Mouse (Mus musculus): ENCODE measurements around the gene Fam167b. TPM values are rescaled to one million over a fixed set of nuclear protein-coding genes. Genes with fewer than 3 reads are reported as not detected.

Fam167b gene
- not detected in 2 replicates for total RNA-seq (2014; fragmentation: Nextera tagmentation)
- not detected in 2 replicates for total RNA-seq (2017)
- polyA plus RNA-seq (2012): not detected in 2 replicates

GRCm38 (mm10) chr4:129578466-129578865 is at the start of gene Fam167b:
Fam167b (minus strand) TSS chr4:129578549.
- DNase-seq (ENCODE audit: low spot score) (no peak), ATAC-seq (ENCODE audit: extremely low read depth, insufficient number of reproducible peaks, low FRiP score, poor library complexity, severe bottlenecking) (no peak)
- Histone ChIP-seq H3K27me3 (ENCODE audit: insufficient read depth, low read length) (peaks cover 38% of the 10 kb centered on the region), H3K4me3 (ENCODE audit: low read depth, low read length) (no peak within 1 kb of the TSS), H3K4me1 (ENCODE audit: insufficient read depth, low read depth, low read length) (peaks cover 19% of the 10 kb centered on the region), H3K36me3 (replicated peaks) (no peaks in the 10 kb centered on the region), H3K9me3 (replicated peaks) (no peaks in the 10 kb centered on the region)
- TF ChIP-seq CTCF (IDR thresholded peaks at IDR 0.05; ENCODE audit: low read depth, low read length): no peak
- TF ChIP-seq POLR2AphosphoS5 (IDR thresholded peaks at IDR 0.05; ENCODE audit: insufficient replicate concordance, low read depth, low read length): no peak
- TF ChIP-seq GATA1 (IDR thresholded peaks at IDR 0.05; ENCODE audit: borderline replicate concordance, low read length): no peak
- TF ChIP-seq TAL1 (conservative IDR thresholded peaks at IDR 0.05; ENCODE audit: low read depth, low read length): no peak
- no peak for TF ChIP-seq GATA2 (IDR thresholded peaks at IDR 0.05; ENCODE audit: borderline replicate concordance, low read depth, low read length)

- ATAC-seq (ENCODE audit: extremely low read depth, insufficient number of reproducible peaks, low FRiP score, poor library complexity, severe bottlenecking): no peak
- peaks cover 53% of the 10 kb centered on the region for H3K4me1 ChIP-seq (ENCODE audit: insufficient read depth, low read depth, low read length)
- H3K9me3 ChIP-seq (replicated peaks): no peaks in the 10 kb centered on the region
- TF ChIP-seq GATA2 (IDR thresholded peaks at IDR 0.05; ENCODE audit: borderline replicate concordance, low read depth, low read length) (no peak), GATA1 (IDR thresholded peaks at IDR 0.05; ENCODE audit: borderline replicate concordance, low read length) (no peak), CTCF (IDR thresholded peaks at IDR 0.05; ENCODE audit: low read depth, low read length) (no peak), TAL1 (conservative IDR thresholded peaks at IDR 0.05; ENCODE audit: low read depth, low read length) (no peak), POLR2AphosphoS5 (IDR thresholded peaks at IDR 0.05; ENCODE audit: insufficient replicate concordance, low read depth, low read length) (no peak)
- peaks cover 94% of the 10 kb centered on the region for H3K36me3 ChIP-seq (replicated peaks)
- no peak overlapping the region for H3K4me3 ChIP-seq (ENCODE audit: low read depth, low read length)
- H3K27me3 ChIP-seq (ENCODE audit: insufficient read depth, low read length): no peaks in the 10 kb centered on the region; the same call in 1 of the 2 replicates
- no peak for DNase-seq (ENCODE audit: low spot score)
Measured at GRCm38 (mm10) chr4:129626035-129626434, 47.7 kb upstream of the Fam167b start.

DNA sequence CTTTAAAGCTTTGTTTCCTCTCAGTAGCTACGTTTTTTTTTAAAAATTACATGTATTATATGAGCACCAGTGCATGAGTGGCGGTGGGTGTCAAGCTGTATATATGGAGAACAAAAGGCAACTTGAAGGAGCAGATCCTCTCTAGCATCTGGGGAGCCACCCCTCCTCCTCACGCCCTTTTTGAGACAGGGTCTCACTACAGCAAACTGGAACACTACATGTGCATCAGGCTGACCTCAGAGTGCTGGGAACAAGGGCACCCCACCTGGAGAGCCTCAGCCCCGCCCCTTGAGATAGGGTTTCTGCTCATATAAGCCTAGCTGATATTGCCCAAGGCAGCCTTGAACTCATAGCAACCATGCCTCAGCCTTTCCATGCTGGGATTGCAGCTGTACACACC is 47.1 kb upstream of the Fam167b start:
- Histone ChIP-seq H3K4me1 (ENCODE audit: insufficient read depth, low read depth, low read length) (peaks cover 58% of the 10 kb centered on the region), H3K4me3 (ENCODE audit: low read depth, low read length) (no peak overlapping the region), H3K27me3 (ENCODE audit: insufficient read depth, low read length) (no peaks in the 10 kb centered on the region; the same call in 1 of the 2 replicates), H3K36me3 (replicated peaks) (peaks cover 94% of the 10 kb centered on the region), H3K9me3 (replicated peaks) (no peaks in the 10 kb centered on the region)
- no peak for TF ChIP-seq POLR2AphosphoS5 (IDR thresholded peaks at IDR 0.05; ENCODE audit: insufficient replicate concordance, low read depth, low read length)
- TF ChIP-seq GATA1 (IDR thresholded peaks at IDR 0.05; ENCODE audit: borderline replicate concordance, low read length): no peak
- no peak for TF ChIP-seq GATA2 (IDR thresholded peaks at IDR 0.05; ENCODE audit: borderline replicate concordance, low read depth, low read length)
- no peak for TF ChIP-seq TAL1 (conservative IDR thresholded peaks at IDR 0.05; ENCODE audit: low read depth, low read length)
- no peak for TF ChIP-seq CTCF (IDR thresholded peaks at IDR 0.05; ENCODE audit: low read depth, low read length)
- ATAC-seq (ENCODE audit: extremely low read depth, insufficient number of reproducible peaks, low FRiP score, poor library complexity, severe bottlenecking) (no peak), DNase-seq (ENCODE audit: low spot score) (no peak)

GRCm38 (mm10) chr4:129625029-129625370 is 46.7 kb upstream of the Fam167b start:
- Histone ChIP-seq H3K36me3 (replicated peaks) (peaks cover 92% of the 10 kb centered on the region), H3K27me3 (ENCODE audit: insufficient read depth, low read length) (no peaks in the 10 kb centered on the region; the same call in 1 of the 2 replicates), H3K4me3 (ENCODE audit: low read depth, low read length) (no peak overlapping the region), H3K9me3 (replicated peaks) (no peaks in the 10 kb centered on the region), H3K4me1 (ENCODE audit: insufficient read depth, low read depth, low read length) (peaks cover 56% of the 10 kb centered on the region)
- peak; percentile 19 for DNase-seq (ENCODE audit: low spot score)
- TF ChIP-seq GATA2 (IDR thresholded peaks at IDR 0.05; ENCODE audit: borderline replicate concordance, low read depth, low read length) (no peak), TAL1 (conservative IDR thresholded peaks at IDR 0.05; ENCODE audit: low read depth, low read length) (no peak), CTCF (IDR thresholded peaks at IDR 0.05; ENCODE audit: low read depth, low read length) (no peak), GATA1 (IDR thresholded peaks at IDR 0.05; ENCODE audit: borderline replicate concordance, low read length) (no peak), POLR2AphosphoS5 (IDR thresholded peaks at IDR 0.05; ENCODE audit: insufficient replicate concordance, low read depth, low read length) (no peak)
- no peak for ATAC-seq (ENCODE audit: extremely low read depth, insufficient number of reproducible peaks, low FRiP score, poor library complexity, severe bottlenecking)

GRCm38 (mm10) chr4:129624281-129625028 is 46.1 kb upstream of the Fam167b start:
- TF ChIP-seq CTCF (IDR thresholded peaks at IDR 0.05; ENCODE audit: low read depth, low read length) (no peak), GATA1 (IDR thresholded peaks at IDR 0.05; ENCODE audit: borderline replicate concordance, low read length) (no peak), POLR2AphosphoS5 (IDR thresholded peaks at IDR 0.05; ENCODE audit: insufficient replicate concordance, low read depth, low read length) (no peak), TAL1 (conservative IDR thresholded peaks at IDR 0.05; ENCODE audit: low read depth, low read length) (no peak)
- Histone ChIP-seq H3K9me3 (replicated peaks) (no peaks in the 10 kb centered on the region), H3K36me3 (replicated peaks) (peaks cover 86% of the 10 kb centered on the region), H3K27me3 (ENCODE audit: insufficient read depth, low read length) (no peaks in the 10 kb centered on the region; the same call in 1 of the 2 replicates), H3K4me3 (ENCODE audit: low read depth, low read length) (peak overlapping the region; percentile 62; the same call in 1 of the 2 replicates), H3K4me1 (ENCODE audit: insufficient read depth, low read depth, low read length) (peaks cover 60% of the 10 kb centered on the region)
- DNase-seq (ENCODE audit: low spot score) (peak; percentile 76), ATAC-seq (ENCODE audit: extremely low read depth, insufficient number of reproducible peaks, low FRiP score, poor library complexity, severe bottlenecking) (peak; percentile 98)

GRCm38 (mm10) chr4:129623681-129624091 is 45.3 kb upstream of the Fam167b start, which contains the start of gene Ccdc28b:
Ccdc28b (minus strand) TSS chr4:129623947.
- ATAC-seq (ENCODE audit: extremely low read depth, insufficient number of reproducible peaks, low FRiP score, poor library complexity, severe bottlenecking) (no peak), DNase-seq (ENCODE audit: low spot score) (peak; percentile 25)
- no peaks in the 10 kb centered on the region for H3K9me3 ChIP-seq (replicated peaks)
- peaks cover 79% of the 10 kb centered on the region for H3K36me3 ChIP-seq (replicated peaks)
- H3K4me1 ChIP-seq (ENCODE audit: insufficient read depth, low read depth, low read length): peaks cover 66% of the 10 kb centered on the region
- H3K4me3 ChIP-seq (ENCODE audit: low read depth, low read length): peak within 1 kb of the TSS; percentile 62
- no peak for TF ChIP-seq POLR2AphosphoS5 (IDR thresholded peaks at IDR 0.05; ENCODE audit: insufficient replicate concordance, low read depth, low read length)
- no peaks in the 10 kb centered on the region; the same call in 1 of the 2 replicates for H3K27me3 ChIP-seq (ENCODE audit: insufficient read depth, low read length)

Data from G1E (cell line).